Mouse (Mus musculus) hindbrain, embryonic 14.5 days (tissue): ENCODE data around the gene Syt8. TPM values are rescaled to one million over a fixed set of nuclear protein-coding genes. Genes with fewer than 3 reads are reported as not detected.
A peak's percentile ranks its signal among the peaks of the same experiment; 100 is the strongest.

ENCODE experiments used
- ATAC-seq: fragments of 200-750 bp; cut with Nextera tagmentation; 2 replicates; pipeline ENCODE4 v1.8.0; 2017; ENCODE audit warnings: moderate number of reproducible peaks, mild to moderate bottlenecking, moderate TSS enrichment, moderate library complexity; ENCODE audit not compliant: low FRiP score
- DNase-seq: peaks from one replicate; pipeline ENCODE4 v3.0.0-alpha.2; 2015; ENCODE audit warnings: low spot score
- H3K27ac ChIP-seq: fragments of 300-500 bp; sonication (generic); 2 replicates; pipeline ENCODE4 v1.5.1; 2014; ENCODE audit warnings: mild to moderate bottlenecking, moderate library complexity
- H3K27me3 ChIP-seq: fragments of 300-500 bp; sonication (generic); 2 replicates; pipeline ENCODE4 v1.6.1; 2014; ENCODE audit warnings: mild to moderate bottlenecking, low read length, mixed read lengths; ENCODE audit not compliant: control insufficient read depth, insufficient read depth
- H3K36me3 ChIP-seq: fragments of 300-500 bp; sonication (generic); replicated peaks from 2 replicates; pipeline ENCODE4 v1.6.1; 2014; ENCODE audit not compliant: control insufficient read depth, insufficient read depth
- H3K4me1 ChIP-seq: fragments of 300-500 bp; sonication (generic); replicated peaks from 2 replicates; pipeline ENCODE4 v1.6.1; 2014; ENCODE audit warnings: antibody characterized with exemption, low read length, mixed read lengths; ENCODE audit not compliant: control insufficient read depth, insufficient read depth
- H3K4me2 ChIP-seq: fragments of 300-500 bp; sonication (generic); replicated peaks from 2 replicates; pipeline ENCODE4 v1.6.1; 2014; ENCODE audit warnings: mild to moderate bottlenecking, moderate library complexity
- H3K4me3 ChIP-seq: fragments of 300-500 bp; sonication (generic); replicated peaks from 2 replicates; pipeline ENCODE4 v1.5.1; 2014; ENCODE audit warnings: mild to moderate bottlenecking, low read length
- H3K9ac ChIP-seq: fragments of 300-500 bp; sonication (generic); 2 replicates; pipeline ENCODE4 v1.6.1; 2014
- H3K9me3 ChIP-seq: fragments of 300-500 bp; sonication (generic); 2 replicates; pipeline ENCODE4 v1.6.1; 2016; ENCODE audit warnings: low read length; ENCODE audit not compliant: control insufficient read depth
- WGBS: fragments of 180-500 bp; shearing (Covaris S2); extraction: QIAGEN DNeasy Blood & Tissue Kit; methylation state at CpG from one replicate; pipeline ENCODE4 v1.1.7; 2014; 5-methylcytosine and 5-hydroxymethylcytosine counted together
- polyA plus RNA-seq: library from polyadenylated mRNA; unstranded; fragments of >200 nt; fragmentation: Nextera tagmentation; extraction: Ambion mirVana; gene quantifications from 2 replicates; pipeline ENCODE4 v1.2.1, GENCODE M21; 2014

Gene Syt8
- not detected in 2 replicates for polyA plus RNA-seq

- Histone ChIP-seq H3K36me3 (no peaks in the 10 kb centered on the region), H3K4me2 (no peak within 1 kb of the TSS), H3K27me3 (no peaks in the 10 kb centered on the region), H3K4me3 (no peak within 1 kb of the TSS), H3K9ac (no peak within 1 kb of the TSS), H3K9me3 (no peaks in the 10 kb centered on the region), H3K27ac (no peak within 1 kb of the TSS), H3K4me1 (0 out of 2 replicates have a peak, but pooled peaks cover 12% of the 10 kb centered on the region)
- DNase-seq = no peak
- no peak for ATAC-seq
- 88% methylated on average over 10 of the region's 10 CpGs for WGBS
These were observed at the start of gene Syt8 for GRCm38 (mm10) chr7:142434137-142434865. Gene Syt8 (plus strand): TSS chr7:142434850.

GRCm38 (mm10) chr7:142385742-142386403, 48.8 kb upstream of the Syt8 start:
- Histone ChIP-seq H3K4me1 (peaks cover 18% of the 10 kb centered on the region), H3K9me3 (no peaks in the 10 kb centered on the region), H3K9ac (no peak overlapping the region), H3K27me3 (no peaks in the 10 kb centered on the region), H3K27ac (no peak overlapping the region), H3K4me3 (0 out of 2 replicates have a peak overlapping the region, but pooled peaks have one; percentile 71), H3K36me3 (peaks cover 45% of the 10 kb centered on the region), H3K4me2 (peak overlapping the region; percentile 83)
- no peak for DNase-seq
- no peak for ATAC-seq
- WGBS = 89% methylated on average over 3 of the region's 3 CpGs

GRCm38 (mm10) chr7:142386621-142387201, 47.9 kb upstream of the Syt8 start:
- 59% methylated on average over 6 of the region's 6 CpGs for WGBS
- H3K36me3 ChIP-seq = peaks cover 37% of the 10 kb centered on the region
- peak overlapping the region; percentile 80 for H3K9ac ChIP-seq
- DNase-seq (no peak), ATAC-seq (no peak)
- H3K27ac ChIP-seq = no peak overlapping the region
- peaks cover 18% of the 10 kb centered on the region for H3K4me1 ChIP-seq
- H3K27me3 ChIP-seq = no peaks in the 10 kb centered on the region
- peak overlapping the region; percentile 83 for H3K4me2 ChIP-seq
- H3K9me3 ChIP-seq = no peaks in the 10 kb centered on the region
- peak overlapping the region; percentile 71 for H3K4me3 ChIP-seq

GRCm38 (mm10) chr7:142387419-142388148, 47.1 kb upstream of the Syt8 start, which contains the start of gene Ctsd:
Gene Ctsd (minus strand): TSS chr7:142388038.
- ATAC-seq = peak; percentile 96
- Histone ChIP-seq H3K4me2 (peak within 1 kb of the TSS; percentile 83), H3K36me3 (peaks cover 28% of the 10 kb centered on the region), H3K9me3 (no peaks in the 10 kb centered on the region), H3K9ac (peak within 1 kb of the TSS; percentile 80), H3K4me1 (peaks cover 18% of the 10 kb centered on the region), H3K27ac (peak within 1 kb of the TSS; percentile 72), H3K4me3 (peak within 1 kb of the TSS; percentile 71), H3K27me3 (no peaks in the 10 kb centered on the region)
- under 1% methylated on average over 52 of the region's 55 CpGs for WGBS
- peak; percentile 96 for DNase-seq

- no peak for DNase-seq
- no peaks in the 10 kb centered on the region for H3K9me3 ChIP-seq
- H3K9ac ChIP-seq = peak overlapping the region; percentile 40; the same call in 1 of the 2 replicates
- no peaks in the 10 kb centered on the region for H3K27me3 ChIP-seq
- H3K27ac ChIP-seq = peak overlapping the region; percentile 60; the same call in 1 of the 2 replicates
- peak overlapping the region; percentile 83 for H3K4me2 ChIP-seq
- H3K4me3 ChIP-seq = peak overlapping the region; percentile 71
- 98% methylated on average over 1 of the region's 1 CpGs for WGBS
- no peak for ATAC-seq
- H3K36me3 ChIP-seq = peaks cover 22% of the 10 kb centered on the region
- peaks cover 18% of the 10 kb centered on the region for H3K4me1 ChIP-seq
These were observed 46.5 kb upstream of the Syt8 start for GRCm38 (mm10) chr7:142388198-142388597.

- H3K27ac ChIP-seq = no peak overlapping the region
- peaks cover 17% of the 10 kb centered on the region for H3K36me3 ChIP-seq
- no peak overlapping the region for H3K4me3 ChIP-seq
- peaks cover 18% of the 10 kb centered on the region for H3K4me1 ChIP-seq
- DNase-seq (no peak), ATAC-seq (no peak)
- no peaks in the 10 kb centered on the region for H3K27me3 ChIP-seq
- no peak overlapping the region for H3K4me2 ChIP-seq
- H3K9ac ChIP-seq = no peak overlapping the region
- no peaks in the 10 kb centered on the region for H3K9me3 ChIP-seq
- WGBS = 91% methylated on average over 2 of the region's 2 CpGs
These were observed 45.9 kb upstream of the Syt8 start for GRCm38 (mm10) chr7:142388740-142389139.

GRCm38 (mm10) chr7:142389961-142390650, 44.5 kb upstream of the Syt8 start:
- 85% methylated on average over 3 of the region's 3 CpGs for WGBS
- ATAC-seq = no peak

GRCm38 (mm10) chr7:142391108-142391507, 43.5 kb upstream of the Syt8 start:
- ATAC-seq (no peak), DNase-seq (no peak)
- H3K27me3 ChIP-seq = no peaks in the 10 kb centered on the region
- no peaks in the 10 kb centered on the region for H3K9me3 ChIP-seq
- H3K4me1 ChIP-seq = peaks cover 12% of the 10 kb centered on the region
- H3K4me2 ChIP-seq = no peak overlapping the region
- no peak overlapping the region for H3K4me3 ChIP-seq
- WGBS = 82% methylated on average over 3 of the region's 3 CpGs
- H3K27ac ChIP-seq = no peak overlapping the region
- no peak overlapping the region for H3K9ac ChIP-seq
- no peaks in the 10 kb centered on the region for H3K36me3 ChIP-seq

More at GRCm38 (mm10) chr7:142389961-142390650, 44.5 kb upstream of the Syt8 start:
- H3K9me3 ChIP-seq = no peaks in the 10 kb centered on the region
- DNase-seq = no peak
- peaks cover 18% of the 10 kb centered on the region for H3K4me1 ChIP-seq
- H3K27me3 ChIP-seq = no peaks in the 10 kb centered on the region
- H3K4me2 ChIP-seq = no peak overlapping the region
- H3K27ac ChIP-seq = no peak overlapping the region
- H3K9ac ChIP-seq = no peak overlapping the region
- peaks cover 3% of the 10 kb centered on the region; the same call in 1 of the 2 replicates for H3K36me3 ChIP-seq
- H3K4me3 ChIP-seq = no peak overlapping the region
